Mouse (Mus musculus): ENCODE data around the gene Fam114a1. TPM values are rescaled to one million over a fixed set of nuclear protein-coding genes. Genes with fewer than 3 reads are reported as not detected.

Gene Fam114a1
- polyA plus RNA-seq (2015; fragmentation: Nextera tagmentation; extraction: Ambion mirVana), result 12.9 and 13.3 TPM in 2 replicates

DNA sequence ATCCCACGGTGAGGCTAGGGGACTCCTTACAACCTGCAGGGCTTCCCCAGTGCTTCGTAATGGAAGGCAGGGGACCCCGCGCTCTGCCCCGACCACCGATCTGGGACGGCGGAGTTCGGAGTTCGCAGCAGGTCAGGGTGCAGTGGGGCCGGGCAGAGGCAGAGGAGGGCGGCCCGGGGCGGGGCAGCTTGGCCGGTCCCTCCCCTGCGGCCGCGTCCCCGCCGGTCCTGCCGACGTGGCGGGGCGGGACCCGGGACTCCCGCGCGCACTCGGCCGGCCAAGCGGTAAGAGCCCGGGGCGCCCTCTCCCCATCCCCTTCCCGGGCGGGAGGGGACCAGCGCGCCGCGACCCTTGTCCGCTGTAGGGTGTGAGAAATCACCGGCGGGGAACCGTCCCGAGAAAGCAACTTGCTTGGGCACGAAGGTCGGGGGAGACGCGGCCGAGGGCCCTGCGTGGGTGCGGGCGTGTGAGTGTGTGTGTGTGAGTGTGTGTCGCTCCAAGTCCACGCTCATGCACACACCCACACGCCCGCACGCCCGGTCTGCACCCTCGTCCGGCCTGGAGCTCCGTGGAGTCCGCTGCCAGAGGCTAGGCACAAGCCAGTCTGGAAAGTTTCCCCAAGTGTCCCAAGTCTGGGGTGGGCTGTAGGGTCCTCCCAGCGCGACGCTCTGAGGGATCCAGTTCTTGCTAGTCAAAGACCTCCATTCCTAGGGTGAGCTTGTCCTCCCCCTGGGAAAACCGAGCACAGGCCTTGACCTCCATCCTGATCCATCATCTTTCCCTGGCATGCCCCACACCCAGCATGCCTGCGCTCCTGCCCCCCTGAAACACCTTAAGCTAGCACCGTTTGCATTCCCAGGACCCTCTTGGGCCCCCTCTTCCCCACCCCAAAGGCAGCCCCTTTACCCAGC, at the start of gene Fam114a1:
Fam114a1 (plus strand) TSS at position 211 of the 911 bp plus-strand sequence.
- ATAC-seq (ENCODE audit: low read depth), result peak; percentile 88
- Histone ChIP-seq H3K4me2 (ENCODE audit: low read depth, low read length) (peak within 1 kb of the TSS; percentile 68), H3K36me3 (ENCODE audit: control insufficient read depth, insufficient read depth) (no peaks in the 10 kb centered on the region), H3K4me1 (ENCODE audit: control insufficient read depth, low read depth, low read length) (no peaks in the 10 kb centered on the region; the same call in 1 of the 2 replicates), H3K9ac (ENCODE audit: low read depth, low read length) (peak within 1 kb of the TSS; percentile 64), H3K9me3 (replicated peaks; ENCODE audit: control insufficient read depth, low read length) (no peaks in the 10 kb centered on the region), H3K4me3 (ENCODE audit: low read depth, low read length) (peak within 1 kb of the TSS; percentile 68), H3K27ac (ENCODE audit: low read length) (peak within 1 kb of the TSS; percentile 66), H3K27me3 (ENCODE audit: control insufficient read depth, insufficient read depth, low read depth, low read length) (peaks cover 7% of the 10 kb centered on the region)
- 3% methylated on average over 67 of the region's 68 CpGs for WGBS (ENCODE audit: insufficient replicate concordance)

DNA sequence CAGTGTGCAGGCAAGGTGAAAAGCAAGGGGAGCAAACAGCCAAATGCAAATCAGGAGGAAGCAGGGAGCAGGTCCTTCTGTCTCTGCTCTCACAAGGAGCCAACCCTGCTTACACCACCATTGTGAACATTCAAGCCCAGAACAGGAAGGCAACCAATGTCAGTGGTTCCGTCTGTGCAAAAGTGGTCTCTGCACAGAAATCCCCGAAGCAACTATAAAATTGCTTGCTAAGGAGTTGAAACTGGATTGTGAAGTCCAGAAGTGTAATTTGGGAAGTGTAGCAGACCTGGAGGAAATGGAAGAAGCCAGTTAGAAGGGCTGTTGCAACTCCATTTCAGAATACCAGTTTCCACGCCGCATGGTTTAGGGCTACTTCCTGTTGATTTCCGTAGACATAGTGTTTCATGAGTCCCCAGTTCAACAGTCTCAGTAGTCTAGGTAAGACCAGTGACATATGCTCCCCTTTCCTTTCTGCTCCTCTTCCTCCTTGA, 46.9 kb upstream of the Fam114a1 start:
- H3K9ac ChIP-seq (ENCODE audit: low read depth, low read length), result no peak overlapping the region
- no peaks in the 10 kb centered on the region for H3K36me3 ChIP-seq (ENCODE audit: control insufficient read depth, insufficient read depth)
- H3K4me2 ChIP-seq (ENCODE audit: low read depth, low read length), result no peak overlapping the region
- no peaks in the 10 kb centered on the region for H3K27me3 ChIP-seq (ENCODE audit: control insufficient read depth, insufficient read depth, low read depth, low read length)
- H3K4me3 ChIP-seq (ENCODE audit: low read depth, low read length), result no peak overlapping the region
- no peaks in the 10 kb centered on the region for H3K9me3 ChIP-seq (replicated peaks; ENCODE audit: control insufficient read depth, low read length)
- no peaks in the 10 kb centered on the region for H3K4me1 ChIP-seq (ENCODE audit: control insufficient read depth, low read depth, low read length)
- H3K27ac ChIP-seq (ENCODE audit: low read length), result peak overlapping the region; percentile 19; the same call in 1 of the 2 replicates
- 42% methylated on average over 5 of the region's 5 CpGs for WGBS (ENCODE audit: insufficient replicate concordance)
- no peak for ATAC-seq (ENCODE audit: low read depth)

DNA sequence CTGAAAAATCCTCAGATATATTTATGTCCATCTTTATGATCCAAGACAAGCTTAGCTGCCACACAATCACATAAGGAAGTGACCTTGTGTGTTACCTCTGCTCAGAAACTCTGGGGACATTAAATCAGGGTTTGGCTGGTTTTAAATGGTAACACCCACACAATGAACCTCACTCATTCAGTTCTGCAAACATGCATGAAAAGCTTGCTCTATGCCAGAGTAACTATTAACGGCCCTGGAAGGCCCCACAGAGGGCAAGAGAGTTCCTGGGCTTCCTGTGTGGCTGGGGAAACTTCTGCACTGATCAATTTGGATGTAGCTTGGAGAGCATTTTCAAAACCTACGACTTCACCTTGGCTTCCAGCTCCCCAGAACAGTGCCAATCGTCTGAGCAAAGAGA, 37.7 kb upstream of the Fam114a1 start:
- 21% methylated on average over 3 of the region's 3 CpGs for WGBS (ENCODE audit: insufficient replicate concordance)
- no peak overlapping the region for H3K4me3 ChIP-seq (ENCODE audit: low read depth, low read length)
- H3K4me2 ChIP-seq (ENCODE audit: low read depth, low read length), result 0 out of 2 replicates have a peak overlapping the region, but pooled peaks have one; percentile 1
- H3K9me3 ChIP-seq (replicated peaks; ENCODE audit: control insufficient read depth, low read length), result no peaks in the 10 kb centered on the region
- ATAC-seq (ENCODE audit: low read depth), result no peak
- no peaks in the 10 kb centered on the region for H3K27me3 ChIP-seq (ENCODE audit: control insufficient read depth, insufficient read depth, low read depth, low read length)
- H3K27ac ChIP-seq (ENCODE audit: low read length), result no peak overlapping the region
- no peaks in the 10 kb centered on the region for H3K36me3 ChIP-seq (ENCODE audit: control insufficient read depth, insufficient read depth)
- no peaks in the 10 kb centered on the region for H3K4me1 ChIP-seq (ENCODE audit: control insufficient read depth, low read depth, low read length)
- no peak overlapping the region for H3K9ac ChIP-seq (ENCODE audit: low read depth, low read length)

DNA sequence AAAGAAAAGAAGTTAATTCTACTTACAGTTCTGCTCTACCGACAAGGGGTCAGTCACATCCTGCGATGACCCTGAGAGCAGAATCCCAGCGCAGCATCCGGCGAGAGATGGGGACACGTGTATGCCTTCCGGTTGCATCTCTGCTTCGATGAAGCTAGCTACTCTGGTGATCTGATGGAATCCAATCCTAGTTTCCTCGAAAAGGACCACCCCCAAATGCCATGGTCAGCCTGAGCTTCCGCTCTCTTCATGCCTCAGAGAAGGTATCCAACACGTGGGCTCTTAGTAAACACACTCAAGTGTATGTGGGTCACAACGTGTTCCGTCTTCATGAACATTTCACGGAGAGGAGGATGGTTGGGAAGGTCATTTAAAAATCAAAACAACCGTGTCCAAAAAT, 37.1 kb upstream of the Fam114a1 start:
- Histone ChIP-seq H3K4me3 (ENCODE audit: low read depth, low read length) (no peak overlapping the region), H3K27me3 (ENCODE audit: control insufficient read depth, insufficient read depth, low read depth, low read length) (no peaks in the 10 kb centered on the region), H3K4me2 (ENCODE audit: low read depth, low read length) (0 out of 2 replicates have a peak overlapping the region, but pooled peaks have one; percentile 1), H3K9me3 (replicated peaks; ENCODE audit: control insufficient read depth, low read length) (no peaks in the 10 kb centered on the region), H3K9ac (ENCODE audit: low read depth, low read length) (no peak overlapping the region), H3K27ac (ENCODE audit: low read length) (no peak overlapping the region), H3K36me3 (ENCODE audit: control insufficient read depth, insufficient read depth) (no peaks in the 10 kb centered on the region), H3K4me1 (ENCODE audit: control insufficient read depth, low read depth, low read length) (no peaks in the 10 kb centered on the region)
- no peak for ATAC-seq (ENCODE audit: low read depth)
- WGBS (ENCODE audit: insufficient replicate concordance), result 69% methylated on average over 15 of the region's 15 CpGs

DNA sequence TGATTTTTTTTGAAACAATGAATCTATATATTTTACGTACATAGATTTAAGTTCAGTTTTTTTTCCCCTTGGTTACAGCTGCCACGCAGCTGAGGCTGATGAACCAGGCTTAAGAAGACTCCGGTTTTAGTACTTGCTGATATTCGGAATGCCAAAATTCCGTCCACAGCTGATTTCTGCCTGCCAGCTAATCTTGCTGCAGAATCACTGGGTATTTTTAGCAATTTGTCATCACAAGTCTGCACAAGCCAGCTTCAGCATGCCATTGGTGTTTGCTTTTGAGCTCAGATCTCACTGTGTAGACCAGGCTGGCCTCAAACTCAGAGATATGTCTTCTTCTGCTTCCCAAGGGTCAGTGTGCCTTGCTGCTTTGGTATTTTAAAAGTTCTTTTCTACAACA, 18.4 kb upstream of the Fam114a1 start:
- H3K27ac ChIP-seq (ENCODE audit: low read length), result no peak overlapping the region
- H3K27me3 ChIP-seq (ENCODE audit: control insufficient read depth, insufficient read depth, low read depth, low read length), result no peaks in the 10 kb centered on the region
- ATAC-seq (ENCODE audit: low read depth), result no peak
- 68% methylated on average over 5 of the region's 5 CpGs for WGBS (ENCODE audit: insufficient replicate concordance)
- no peak overlapping the region for H3K9ac ChIP-seq (ENCODE audit: low read depth, low read length)
- no peak overlapping the region for H3K4me2 ChIP-seq (ENCODE audit: low read depth, low read length)
- H3K4me3 ChIP-seq (ENCODE audit: low read depth, low read length), result no peak overlapping the region
- H3K36me3 ChIP-seq (ENCODE audit: control insufficient read depth, insufficient read depth), result no peaks in the 10 kb centered on the region
- no peaks in the 10 kb centered on the region for H3K4me1 ChIP-seq (ENCODE audit: control insufficient read depth, low read depth, low read length)
- no peaks in the 10 kb centered on the region for H3K9me3 ChIP-seq (replicated peaks; ENCODE audit: control insufficient read depth, low read length)

DNA sequence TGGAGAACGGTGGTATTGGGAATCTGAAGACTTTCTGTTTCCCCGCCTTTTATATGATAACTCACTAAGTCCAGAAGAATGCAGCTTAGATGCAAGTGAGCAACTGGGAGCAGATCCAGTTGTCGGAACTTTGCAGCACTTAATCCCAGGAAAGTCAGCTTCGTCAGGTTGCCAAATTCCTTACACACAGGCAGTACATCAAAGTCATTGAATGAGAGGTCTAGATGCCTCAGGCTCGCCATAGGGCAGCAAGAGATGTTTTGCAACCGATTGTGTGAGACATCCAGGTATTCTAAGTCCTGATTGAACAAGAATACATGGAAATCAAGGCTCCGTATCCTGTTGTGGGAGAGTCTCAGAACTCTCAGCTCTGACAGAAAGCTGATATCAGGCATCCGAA, 14.9 kb upstream of the Fam114a1 start:
- Histone ChIP-seq H3K27ac (ENCODE audit: low read length) (no peak overlapping the region), H3K27me3 (ENCODE audit: control insufficient read depth, insufficient read depth, low read depth, low read length) (no peaks in the 10 kb centered on the region), H3K36me3 (ENCODE audit: control insufficient read depth, insufficient read depth) (no peaks in the 10 kb centered on the region), H3K9ac (ENCODE audit: low read depth, low read length) (no peak overlapping the region), H3K4me2 (ENCODE audit: low read depth, low read length) (no peak overlapping the region), H3K4me3 (ENCODE audit: low read depth, low read length) (no peak overlapping the region), H3K4me1 (ENCODE audit: control insufficient read depth, low read depth, low read length) (no peaks in the 10 kb centered on the region), H3K9me3 (replicated peaks; ENCODE audit: control insufficient read depth, low read length) (no peaks in the 10 kb centered on the region)
- 63% methylated on average over 8 of the region's 8 CpGs for WGBS (ENCODE audit: insufficient replicate concordance)
- ATAC-seq (ENCODE audit: low read depth), result no peak

DNA sequence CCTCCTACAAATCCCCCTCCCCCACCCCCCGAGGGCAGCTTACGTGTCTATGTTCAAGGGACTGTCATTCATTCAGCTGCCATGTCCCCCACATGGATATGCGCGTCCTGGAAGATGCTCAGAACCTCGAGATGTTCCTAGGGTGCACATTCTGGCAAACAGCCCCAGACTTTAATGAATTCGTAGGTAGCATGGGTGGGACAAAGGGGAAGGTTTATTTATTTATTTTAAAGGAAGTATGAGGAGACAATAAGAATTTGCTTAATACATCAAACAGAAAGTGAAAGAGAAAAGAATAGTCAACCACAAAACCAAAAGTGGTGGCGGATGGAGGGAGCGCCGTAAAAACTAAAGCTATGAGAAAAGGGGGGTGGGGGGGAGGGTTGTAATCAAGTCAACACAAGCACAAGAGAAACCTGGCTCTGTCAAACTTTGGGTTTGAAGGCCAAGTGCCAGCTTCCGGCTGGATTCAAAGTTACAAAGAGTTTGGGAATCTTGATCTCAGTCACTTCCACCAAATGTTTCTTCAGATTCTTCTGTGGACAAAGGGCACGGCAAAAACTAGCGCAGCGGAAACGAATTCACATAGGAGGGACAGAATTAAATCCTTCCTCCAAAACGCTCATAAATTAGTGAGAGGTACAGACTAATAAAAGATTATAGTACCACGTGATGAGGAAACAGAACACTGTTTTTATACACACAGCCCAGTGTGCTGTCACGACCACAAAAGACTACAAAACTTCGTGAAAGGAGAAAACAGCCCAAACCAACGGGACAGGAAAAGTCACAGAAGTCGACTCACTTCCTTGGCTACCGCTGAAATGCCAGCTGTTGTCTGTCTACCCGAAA, 10.7 kb upstream of the Fam114a1 start:
- peak overlapping the region; percentile 8; the same call in 1 of the 2 replicates for H3K27ac ChIP-seq (ENCODE audit: low read length)
- no peak overlapping the region for H3K4me3 ChIP-seq (ENCODE audit: low read depth, low read length)
- 41% methylated on average over 22 of the region's 22 CpGs for WGBS (ENCODE audit: insufficient replicate concordance)
- no peaks in the 10 kb centered on the region for H3K27me3 ChIP-seq (ENCODE audit: control insufficient read depth, insufficient read depth, low read depth, low read length)
- no peaks in the 10 kb centered on the region for H3K9me3 ChIP-seq (replicated peaks; ENCODE audit: control insufficient read depth, low read length)
- H3K9ac ChIP-seq (ENCODE audit: low read depth, low read length), result no peak overlapping the region
- no peaks in the 10 kb centered on the region for H3K4me1 ChIP-seq (ENCODE audit: control insufficient read depth, low read depth, low read length)
- no peak for ATAC-seq (ENCODE audit: low read depth)
- H3K36me3 ChIP-seq (ENCODE audit: control insufficient read depth, insufficient read depth), result no peaks in the 10 kb centered on the region
- H3K4me2 ChIP-seq (ENCODE audit: low read depth, low read length), result peak overlapping the region; percentile 32

DNA sequence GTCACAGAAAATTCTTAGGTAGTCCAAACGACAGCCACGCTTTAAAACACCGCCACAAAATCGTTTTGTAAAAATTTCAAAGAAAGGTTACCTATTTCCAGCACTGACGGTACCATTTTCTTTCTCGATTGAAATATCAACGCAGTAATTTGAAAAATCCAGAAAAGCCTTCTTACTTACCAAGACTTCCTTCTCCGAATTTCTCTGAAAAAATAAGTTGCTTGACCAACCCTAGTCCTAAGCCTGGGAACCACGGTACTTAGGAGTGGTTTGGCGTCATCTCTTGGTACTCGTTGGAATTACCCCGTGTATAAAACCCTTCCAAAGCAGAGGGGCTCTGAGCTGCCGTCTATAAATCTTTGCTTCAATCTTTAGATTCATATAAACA, 10.0 kb upstream of the Fam114a1 start, which contains the start of gene Tlr6:
Tlr6 (minus strand) TSS at position 255 of the 388 bp plus-strand sequence.
- Histone ChIP-seq H3K27me3 (ENCODE audit: control insufficient read depth, insufficient read depth, low read depth, low read length) (no peaks in the 10 kb centered on the region), H3K36me3 (ENCODE audit: control insufficient read depth, insufficient read depth) (no peaks in the 10 kb centered on the region), H3K4me1 (ENCODE audit: control insufficient read depth, low read depth, low read length) (no peaks in the 10 kb centered on the region), H3K27ac (ENCODE audit: low read length) (peak within 1 kb of the TSS; percentile 49), H3K9me3 (replicated peaks; ENCODE audit: control insufficient read depth, low read length) (no peaks in the 10 kb centered on the region), H3K4me2 (ENCODE audit: low read depth, low read length) (peak within 1 kb of the TSS; percentile 32), H3K9ac (ENCODE audit: low read depth, low read length) (no peak within 1 kb of the TSS), H3K4me3 (ENCODE audit: low read depth, low read length) (no peak within 1 kb of the TSS)
- 53% methylated on average over 13 of the region's 13 CpGs for WGBS (ENCODE audit: insufficient replicate concordance)
- ATAC-seq (ENCODE audit: low read depth), result no peak
